Mouse (Mus musculus) limb, embryonic 13.5 days (tissue): ENCODE data around the gene Sufu. TPM values are rescaled to one million over a fixed set of nuclear protein-coding genes. Genes with fewer than 3 reads are reported as not detected.

Experiments
- ATAC-seq: fragments of 200-750 bp; cut with Nextera tagmentation; 2 replicates; pipeline ENCODE4 v1.8.0; 2017; ENCODE audit warnings: low read depth, moderate number of reproducible peaks, moderate TSS enrichment; ENCODE audit not compliant: low FRiP score
- H3K27ac ChIP-seq: fragments of 300-500 bp; sonication (generic); 2 replicates; pipeline ENCODE4 v1.5.1; 2015; ENCODE audit warnings: inconsistent platforms, mild to moderate bottlenecking, moderate library complexity
- H3K27me3 ChIP-seq: fragments of 300-500 bp; sonication (generic); 2 replicates; pipeline ENCODE4 v1.6.1; 2015; ENCODE audit warnings: mild to moderate bottlenecking, inconsistent platforms
- H3K36me3 ChIP-seq: fragments of 300-500 bp; sonication (generic); 2 replicates; pipeline ENCODE4 v1.6.1; 2015; ENCODE audit warnings: inconsistent platforms, mild to moderate bottlenecking, moderate library complexity
- H3K4me1 ChIP-seq: fragments of 300-500 bp; sonication (generic); 2 replicates; pipeline ENCODE4 v1.6.1; 2015; ENCODE audit warnings: inconsistent platforms
- H3K4me2 ChIP-seq: fragments of 300-500 bp; sonication (generic); replicated peaks from 2 replicates; pipeline ENCODE4 v1.6.1; 2015; ENCODE audit warnings: inconsistent platforms, mild to moderate bottlenecking, moderate library complexity
- H3K4me3 ChIP-seq: fragments of 300-500 bp; sonication (generic); 2 replicates; pipeline ENCODE4 v1.5.1; 2015; ENCODE audit warnings: moderate library complexity, mild to moderate bottlenecking, inconsistent platforms
- H3K9ac ChIP-seq: fragments of 300-500 bp; sonication (generic); 2 replicates; pipeline ENCODE4 v1.6.1; 2015; ENCODE audit warnings: mild to moderate bottlenecking, inconsistent platforms
- H3K9me3 ChIP-seq: fragments of 300-500 bp; sonication (generic); 2 replicates; pipeline ENCODE4 v1.6.1; 2016; ENCODE audit warnings: inconsistent platforms
- WGBS: fragments of 180-500 bp; shearing (Covaris S2); methylation state at CpG from one replicate; pipeline ENCODE4 v1.1.7; 2015; 5-methylcytosine and 5-hydroxymethylcytosine counted together
- polyA plus RNA-seq: library from polyadenylated mRNA; unstranded; fragments of >200 nt; fragmentation: Nextera tagmentation; extraction: Ambion mirVana; gene quantifications from 2 replicates; pipeline ENCODE4 v1.2.1, GENCODE M21; 2015

Sufu gene
- polyA plus RNA-seq, 1 experiment from 2014 or later: 38.8 TPM

GRCm38 (mm10) chr19:46444209-46444608 lies 47.5 kb downstream of the Sufu start:
- H3K9me3 ChIP-seq: no peaks in the 10 kb centered on the region
- H3K4me3 ChIP-seq: no peak overlapping the region
- no peaks in the 10 kb centered on the region for H3K36me3 ChIP-seq
- no peak overlapping the region; the same call in 1 of the 2 replicates for H3K27ac ChIP-seq
- WGBS: 3% methylated on average over 6 of the region's 6 CpGs
- H3K4me1 ChIP-seq: peaks cover 32% of the 10 kb centered on the region
- no peak overlapping the region for H3K9ac ChIP-seq
- no peak overlapping the region for H3K4me2 ChIP-seq
- ATAC-seq: peak; percentile 60; the same call in 1 of the 2 replicates
- no peaks in the 10 kb centered on the region for H3K27me3 ChIP-seq

- H3K4me1 ChIP-seq: peaks cover 37% of the 10 kb centered on the region
- no peak for ATAC-seq
- 53% methylated on average over 6 of the region's 6 CpGs for WGBS
Observed at GRCm38 (mm10) chr19:46445641-46446040, 48.9 kb downstream of the Sufu start.

GRCm38 (mm10) chr19:46446436-46447020 lies 49.8 kb downstream of the Sufu start:
- WGBS: 89% methylated on average over 5 of the region's 5 CpGs
- Histone ChIP-seq H3K4me2 (no peak overlapping the region), H3K9me3 (no peaks in the 10 kb centered on the region), H3K4me3 (no peak overlapping the region), H3K9ac (no peak overlapping the region), H3K27ac (no peak overlapping the region), H3K27me3 (no peaks in the 10 kb centered on the region), H3K36me3 (peaks cover 10% of the 10 kb centered on the region; the same call in 1 of the 2 replicates), H3K4me1 (peaks cover 37% of the 10 kb centered on the region)
- no peak for ATAC-seq

More at GRCm38 (mm10) chr19:46445641-46446040, 48.9 kb downstream of the Sufu start:
- no peaks in the 10 kb centered on the region for H3K9me3 ChIP-seq
- no peak overlapping the region for H3K9ac ChIP-seq
- H3K4me2 ChIP-seq: no peak overlapping the region
- peaks cover 2% of the 10 kb centered on the region; the same call in 1 of the 2 replicates for H3K36me3 ChIP-seq
- H3K4me3 ChIP-seq: no peak overlapping the region
- H3K27me3 ChIP-seq: no peaks in the 10 kb centered on the region
- H3K27ac ChIP-seq: no peak overlapping the region

- H3K27ac ChIP-seq: peak overlapping the region; percentile 35; the same call in 1 of the 2 replicates
- H3K27me3 ChIP-seq: no peaks in the 10 kb centered on the region
- ATAC-seq: no peak
- no peak overlapping the region for H3K4me3 ChIP-seq
- no peak overlapping the region for H3K4me2 ChIP-seq
- no peaks in the 10 kb centered on the region for H3K9me3 ChIP-seq
- WGBS: 51% methylated on average over 7 of the region's 7 CpGs
- peaks cover 37% of the 10 kb centered on the region for H3K4me1 ChIP-seq
- H3K9ac ChIP-seq: no peak overlapping the region
- H3K36me3 ChIP-seq: peaks cover 13% of the 10 kb centered on the region; the same call in 1 of the 2 replicates
Observed at GRCm38 (mm10) chr19:46447110-46447509, 50.4 kb downstream of the Sufu start.

GRCm38 (mm10) chr19:46447911-46448310 lies 51.2 kb downstream of the Sufu start:
- Histone ChIP-seq H3K4me3 (no peak overlapping the region), H3K4me1 (peaks cover 37% of the 10 kb centered on the region), H3K27ac (peak overlapping the region; percentile 66), H3K9me3 (no peaks in the 10 kb centered on the region), H3K27me3 (no peaks in the 10 kb centered on the region), H3K9ac (peak overlapping the region; percentile 43), H3K36me3 (peaks cover 15% of the 10 kb centered on the region), H3K4me2 (peak overlapping the region; percentile 43)
- ATAC-seq: peak; percentile 67; the same call in 1 of the 2 replicates
- WGBS: 19% methylated on average over 6 of the region's 6 CpGs

GRCm38 (mm10) chr19:46449261-46450005 lies 52.7 kb downstream of the Sufu start:
- peaks cover 30% of the 10 kb centered on the region for H3K36me3 ChIP-seq
- H3K4me2 ChIP-seq: no peak overlapping the region
- H3K27ac ChIP-seq: no peak overlapping the region
- no peak for ATAC-seq
- H3K27me3 ChIP-seq: no peaks in the 10 kb centered on the region
- no peak overlapping the region for H3K9ac ChIP-seq
- H3K9me3 ChIP-seq: no peaks in the 10 kb centered on the region
- H3K4me1 ChIP-seq: peaks cover 26% of the 10 kb centered on the region
- H3K4me3 ChIP-seq: no peak overlapping the region
- WGBS: 87% methylated on average over 7 of the region's 7 CpGs

GRCm38 (mm10) chr19:46452052-46452827 lies 55.5 kb downstream of the Sufu start:
- Histone ChIP-seq H3K36me3 (peaks cover 58% of the 10 kb centered on the region), H3K4me3 (no peak overlapping the region), H3K9ac (no peak overlapping the region), H3K27me3 (no peaks in the 10 kb centered on the region), H3K27ac (no peak overlapping the region), H3K4me2 (no peak overlapping the region), H3K9me3 (no peaks in the 10 kb centered on the region), H3K4me1 (peaks cover 31% of the 10 kb centered on the region)
- 45% methylated on average over 10 of the region's 10 CpGs for WGBS
- ATAC-seq: no peak

GRCm38 (mm10) chr19:46452916-46453315 lies 56.2 kb downstream of the Sufu start:
- 88% methylated on average over 9 of the region's 9 CpGs for WGBS
- peaks cover 24% of the 10 kb centered on the region for H3K4me1 ChIP-seq
- H3K36me3 ChIP-seq: peaks cover 65% of the 10 kb centered on the region
- no peak overlapping the region for H3K27ac ChIP-seq
- ATAC-seq: no peak
- H3K9me3 ChIP-seq: no peaks in the 10 kb centered on the region
- no peak overlapping the region for H3K4me2 ChIP-seq
- no peak overlapping the region for H3K9ac ChIP-seq
- no peak overlapping the region for H3K4me3 ChIP-seq
- H3K27me3 ChIP-seq: no peaks in the 10 kb centered on the region

- H3K9me3 ChIP-seq: no peaks in the 10 kb centered on the region
- no peak overlapping the region for H3K4me2 ChIP-seq
- H3K9ac ChIP-seq: peak overlapping the region; percentile 25; the same call in 1 of the 2 replicates
- H3K36me3 ChIP-seq: peaks cover 79% of the 10 kb centered on the region
- 60% methylated on average over 20 of the region's 20 CpGs for WGBS
- H3K27me3 ChIP-seq: no peaks in the 10 kb centered on the region
- ATAC-seq: no peak
- peak overlapping the region; percentile 44; the same call in 1 of the 2 replicates for H3K27ac ChIP-seq
- H3K4me3 ChIP-seq: no peak overlapping the region
- H3K4me1 ChIP-seq: peaks cover 14% of the 10 kb centered on the region; the same call in 1 of the 2 replicates
Observed at GRCm38 (mm10) chr19:46454126-46454880, 57.6 kb downstream of the Sufu start.

- no peaks in the 10 kb centered on the region for H3K9me3 ChIP-seq
- H3K4me1 ChIP-seq: peaks cover 11% of the 10 kb centered on the region; the same call in 1 of the 2 replicates
- no peak overlapping the region for H3K4me2 ChIP-seq
- 65% methylated on average over 1 of the region's 1 CpGs for WGBS
- no peak overlapping the region for H3K4me3 ChIP-seq
- H3K27ac ChIP-seq: peak overlapping the region; percentile 44; the same call in 1 of the 2 replicates
- H3K36me3 ChIP-seq: peaks cover 84% of the 10 kb centered on the region
- peak overlapping the region; percentile 25; the same call in 1 of the 2 replicates for H3K9ac ChIP-seq
- no peaks in the 10 kb centered on the region for H3K27me3 ChIP-seq
- ATAC-seq: no peak
Observed at GRCm38 (mm10) chr19:46455032-46455431, 58.3 kb downstream of the Sufu start.

GRCm38 (mm10) chr19:46455556-46455955 lies 58.9 kb downstream of the Sufu start:
- Histone ChIP-seq H3K36me3 (peaks cover 88% of the 10 kb centered on the region), H3K4me3 (no peak overlapping the region), H3K9me3 (no peaks in the 10 kb centered on the region), H3K9ac (no peak overlapping the region), H3K4me1 (peaks cover 9% of the 10 kb centered on the region; the same call in 1 of the 2 replicates), H3K27me3 (no peaks in the 10 kb centered on the region), H3K4me2 (no peak overlapping the region), H3K27ac (peak overlapping the region; percentile 39; the same call in 1 of the 2 replicates)
- ATAC-seq: no peak
- 92% methylated on average over 8 of the region's 8 CpGs for WGBS
